Mouse (Mus musculus) limb, embryonic 14.5 days (tissue): ENCODE data around the gene Cideb. TPM values are rescaled to one million over a fixed set of nuclear protein-coding genes. Genes with fewer than 3 reads are reported as not detected.
A peak's percentile ranks its signal among the peaks of the same experiment; 100 is the strongest.

ENCODE experiments used
- ATAC-seq: fragments of 200-750 bp; cut with Nextera tagmentation; 2 replicates; pipeline ENCODE4 v1.8.0; 2017; ENCODE audit warnings: low read depth, moderate number of reproducible peaks, moderate TSS enrichment; ENCODE audit not compliant: low FRiP score
- DNase-seq: peaks from one replicate; pipeline ENCODE4 v3.0.0-alpha.2; 2015; ENCODE audit warnings: low spot score
- H3K27ac ChIP-seq: fragments of 300-500 bp; sonication (generic); replicated peaks from 2 replicates; pipeline ENCODE4 v1.5.1; 2014; ENCODE audit warnings: low read depth, mild to moderate bottlenecking, low read length, moderate library complexity, mixed read lengths
- H3K27me3 ChIP-seq: fragments of 300-500 bp; sonication (generic); 2 replicates; pipeline ENCODE4 v1.6.1; 2014; ENCODE audit warnings: low read length, mixed read lengths; ENCODE audit not compliant: control insufficient read depth, insufficient read depth
- H3K36me3 ChIP-seq: fragments of 300-500 bp; sonication (generic); 2 replicates; pipeline ENCODE4 v1.6.1; 2014; ENCODE audit warnings: mild to moderate bottlenecking, low read length, moderate library complexity, mixed read lengths; ENCODE audit not compliant: control insufficient read depth, insufficient read depth
- H3K4me1 ChIP-seq: fragments of 300-500 bp; sonication (generic); 2 replicates; pipeline ENCODE4 v1.6.1; 2014; ENCODE audit warnings: antibody characterized with exemption, low read length, mixed read lengths; ENCODE audit not compliant: control insufficient read depth, insufficient read depth
- H3K4me2 ChIP-seq: fragments of 300-500 bp; sonication (generic); replicated peaks from 2 replicates; pipeline ENCODE4 v1.6.1; 2014; ENCODE audit warnings: low read depth, mild to moderate bottlenecking, low read length, moderate library complexity; ENCODE audit not compliant: severe bottlenecking
- H3K4me3 ChIP-seq: fragments of 300-500 bp; sonication (generic); replicated peaks from 2 replicates; pipeline ENCODE4 v1.5.1; 2014; ENCODE audit warnings: low read length
- H3K9ac ChIP-seq: fragments of 300-500 bp; sonication (generic); 2 replicates; pipeline ENCODE4 v1.6.1; 2014; ENCODE audit warnings: mild to moderate bottlenecking, low read depth, low read length, moderate library complexity; ENCODE audit not compliant: severe bottlenecking
- H3K9me3 ChIP-seq: fragments of 300-500 bp; sonication (generic); 2 replicates; pipeline ENCODE4 v1.6.1; 2016; ENCODE audit warnings: low read length; ENCODE audit not compliant: control insufficient read depth
- POLR2A ChIP-seq: fragments of 200-500 bp; IDR thresholded peaks from 2 replicates; pipeline ENCODE4 v1.8.0; 2012; ENCODE audit warnings: inconsistent platforms, mild to moderate bottlenecking, moderate library complexity, borderline replicate concordance; ENCODE audit not compliant: insufficient read depth, insufficient read length; ENCODE audit errors: extremely low read depth
- WGBS: fragments of 180-500 bp; shearing (Covaris S2); extraction: QIAGEN DNeasy Blood & Tissue Kit; methylation state at CpG from one replicate; pipeline ENCODE4 v1.1.7; 2014; 5-methylcytosine and 5-hydroxymethylcytosine counted together
- polyA plus RNA-seq, 2 experiments: library from polyadenylated mRNA; depleted of rRNA in 1 of 2; stranded (reverse) in 1 of 2; unstranded in 1 of 2; fragments of >200 nt; fragmentation: Nextera tagmentation in 1 of 2; extraction: Ambion mirVana in 1 of 2; gene quantifications; 2 replicates each; pipeline versions ENCODE4 v1.2.1 to v1.2.3; 2012 to 2014

Cideb gene
- polyA plus RNA-seq (2012; rRNA removed) (2.1 and 2.6 TPM in 2 replicates), polyA plus RNA-seq (2014; fragmentation: Nextera tagmentation; extraction: Ambion mirVana) (0.41 and 0.46 TPM in 2 replicates)

- Histone ChIP-seq H3K4me3 (no peak within 1 kb of the TSS), H3K36me3 (peaks cover 29% of the 10 kb centered on the region), H3K4me1 (peaks cover 13% of the 10 kb centered on the region), H3K9ac (no peak within 1 kb of the TSS), H3K27me3 (0 out of 2 replicates have a peak, but pooled peaks cover 8% of the 10 kb centered on the region), H3K9me3 (no peaks in the 10 kb centered on the region), H3K4me2 (peak within 1 kb of the TSS; percentile 9; the same call in 1 of the 2 replicates), H3K27ac (no peak within 1 kb of the TSS)
- ATAC-seq: no peak; the same call in 1 of the 2 replicates
- TF ChIP-seq POLR2A: no peak
- 23% methylated on average over 8 of the region's 8 CpGs for WGBS
- DNase-seq: peak; percentile 74
Measured at GRCm38 (mm10) chr14:55758363-55758784, at the start of gene Cideb. Gene Cideb (minus strand): TSS chr14:55758458.

GRCm38 (mm10) chr14:55795380-55796163 is 37.3 kb upstream of the Cideb start:
- TF ChIP-seq POLR2A: no peak
- Histone ChIP-seq H3K4me3 (no peak overlapping the region), H3K27ac (no peak overlapping the region), H3K9me3 (no peaks in the 10 kb centered on the region), H3K4me2 (no peak overlapping the region), H3K4me1 (no peaks in the 10 kb centered on the region), H3K27me3 (no peaks in the 10 kb centered on the region), H3K9ac (no peak overlapping the region), H3K36me3 (no peaks in the 10 kb centered on the region)
- no peak for DNase-seq
- ATAC-seq: no peak
- WGBS: 79% methylated on average over 15 of the region's 15 CpGs

GRCm38 (mm10) chr14:55793946-55794345 is 35.7 kb upstream of the Cideb start:
- Histone ChIP-seq H3K4me3 (no peak overlapping the region), H3K4me2 (no peak overlapping the region), H3K9me3 (no peaks in the 10 kb centered on the region), H3K36me3 (no peaks in the 10 kb centered on the region), H3K9ac (no peak overlapping the region), H3K27me3 (no peaks in the 10 kb centered on the region), H3K4me1 (no peaks in the 10 kb centered on the region), H3K27ac (no peak overlapping the region)
- TF ChIP-seq POLR2A: no peak
- WGBS: 64% methylated on average over 2 of the region's 2 CpGs
- no peak for ATAC-seq
- DNase-seq: no peak

- no peaks in the 10 kb centered on the region for H3K9me3 ChIP-seq
- ATAC-seq: no peak
- no peak for DNase-seq
- no peak overlapping the region for H3K9ac ChIP-seq
- H3K4me1 ChIP-seq: no peaks in the 10 kb centered on the region
- no peak for TF ChIP-seq POLR2A
- no peaks in the 10 kb centered on the region for H3K27me3 ChIP-seq
- H3K27ac ChIP-seq: no peak overlapping the region
- no peak overlapping the region for H3K4me3 ChIP-seq
- no peak overlapping the region for H3K4me2 ChIP-seq
- H3K36me3 ChIP-seq: no peaks in the 10 kb centered on the region
- WGBS: 59% methylated on average over 2 of the region's 2 CpGs
Measured at GRCm38 (mm10) chr14:55793461-55793860, 35.2 kb upstream of the Cideb start.

- DNase-seq (no peak), ATAC-seq (peak; percentile 63; the same call in 1 of the 2 replicates)
- Histone ChIP-seq H3K4me1 (peaks cover 4% of the 10 kb centered on the region; the same call in 1 of the 2 replicates), H3K4me2 (peak within 1 kb of the TSS; percentile 73), H3K27ac (no peak within 1 kb of the TSS), H3K9me3 (no peaks in the 10 kb centered on the region), H3K9ac (peak within 1 kb of the TSS; percentile 29), H3K27me3 (peaks cover 15% of the 10 kb centered on the region; the same call in 1 of the 2 replicates), H3K36me3 (0 out of 2 replicates have a peak, but pooled peaks cover 4% of the 10 kb centered on the region), H3K4me3 (peak within 1 kb of the TSS; percentile 35)
- no peak for TF ChIP-seq POLR2A
- 4% methylated on average over 40 of the region's 40 CpGs for WGBS
Measured at GRCm38 (mm10) chr14:55788256-55789050, 30.2 kb upstream of the Cideb start, which contains the start of gene Ripk3. Gene Ripk3 (minus strand): TSS chr14:55788865.
